Mouse (Mus musculus): ENCODE measurements around the gene B3glct. TPM values are rescaled to one million over a fixed set of nuclear protein-coding genes. Genes with fewer than 3 reads are reported as not detected.
A peak's percentile ranks its signal among the peaks of the same experiment; 100 is the strongest.

Gene B3glct
- polyA plus RNA-seq, 1 experiment from 2014 or later, result 15.3 TPM

DNA sequence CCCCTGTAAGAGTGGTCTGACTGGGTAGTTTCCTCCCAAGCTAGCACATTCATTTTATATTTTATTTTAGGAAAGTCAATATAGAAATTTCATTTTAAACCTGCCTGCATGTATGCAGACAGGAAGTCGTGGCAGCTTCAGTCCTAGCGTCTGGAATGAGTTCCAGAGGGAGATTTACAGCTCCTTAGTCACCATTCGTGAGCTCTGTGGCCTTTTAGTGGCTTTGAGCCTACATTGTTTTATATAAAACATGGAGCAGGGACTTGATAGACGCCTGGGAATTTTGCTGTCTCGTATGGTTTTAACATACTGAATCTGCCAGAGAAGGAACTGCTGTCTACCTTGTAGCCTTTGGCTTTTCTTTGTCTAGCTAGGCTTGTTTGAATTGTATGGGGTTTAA is 2.9 kb downstream of the B3glct start:
- WGBS, result 85% methylated on average over 5 of the region's 5 CpGs
- no peak overlapping the region for H3K4me3 ChIP-seq (ENCODE audit: low read depth, low read length)
- H3K4me2 ChIP-seq (replicated peaks; ENCODE audit: low read depth, low read length), result no peak overlapping the region
- peaks cover 8% of the 10 kb centered on the region for H3K4me1 ChIP-seq (replicated peaks; ENCODE audit: control insufficient read depth, insufficient read depth, low read length)
- no peaks in the 10 kb centered on the region for H3K27me3 ChIP-seq (ENCODE audit: control insufficient read depth, insufficient read depth, low read length)
- DNase-seq (ENCODE audit: low spot score) (no peak), ATAC-seq (ENCODE audit: low FRiP score) (no peak)
- no peak overlapping the region for H3K27ac ChIP-seq (ENCODE audit: low read depth, low read length)
- no peaks in the 10 kb centered on the region for H3K36me3 ChIP-seq (ENCODE audit: control insufficient read depth, insufficient read depth, low read length)
- H3K9me3 ChIP-seq (ENCODE audit: control insufficient read depth, low read length), result no peaks in the 10 kb centered on the region
- H3K9ac ChIP-seq (ENCODE audit: low read depth, low read length), result no peak overlapping the region

- Histone ChIP-seq H3K27me3 (ENCODE audit: control insufficient read depth, insufficient read depth, low read length) (no peaks in the 10 kb centered on the region), H3K9me3 (ENCODE audit: control insufficient read depth, low read length) (no peaks in the 10 kb centered on the region), H3K36me3 (ENCODE audit: control insufficient read depth, insufficient read depth, low read length) (no peaks in the 10 kb centered on the region), H3K4me3 (ENCODE audit: low read depth, low read length) (no peak overlapping the region), H3K4me1 (replicated peaks; ENCODE audit: control insufficient read depth, insufficient read depth, low read length) (no peaks in the 10 kb centered on the region), H3K4me2 (replicated peaks; ENCODE audit: low read depth, low read length) (no peak overlapping the region), H3K9ac (ENCODE audit: low read depth, low read length) (no peak overlapping the region), H3K27ac (ENCODE audit: low read depth, low read length) (no peak overlapping the region)
- WGBS, result 82% methylated on average over 5 of the region's 5 CpGs
- no peak for DNase-seq (ENCODE audit: low spot score)
- ATAC-seq (ENCODE audit: low FRiP score), result no peak
These were observed 11.8 kb downstream of the B3glct start for GRCm38 (mm10) chr5:149689860-149690259.

- Histone ChIP-seq H3K36me3 (ENCODE audit: control insufficient read depth, insufficient read depth, low read length) (no peaks in the 10 kb centered on the region), H3K27me3 (ENCODE audit: control insufficient read depth, insufficient read depth, low read length) (no peaks in the 10 kb centered on the region), H3K9me3 (ENCODE audit: control insufficient read depth, low read length) (no peaks in the 10 kb centered on the region), H3K4me2 (replicated peaks; ENCODE audit: low read depth, low read length) (no peak overlapping the region), H3K4me3 (ENCODE audit: low read depth, low read length) (no peak overlapping the region), H3K9ac (ENCODE audit: low read depth, low read length) (no peak overlapping the region), H3K27ac (ENCODE audit: low read depth, low read length) (no peak overlapping the region), H3K4me1 (replicated peaks; ENCODE audit: control insufficient read depth, insufficient read depth, low read length) (no peaks in the 10 kb centered on the region)
- DNase-seq (ENCODE audit: low spot score) (no peak), ATAC-seq (ENCODE audit: low FRiP score) (no peak)
- 78% methylated on average over 11 of the region's 11 CpGs for WGBS
These were observed 14.5 kb downstream of the B3glct start for GRCm38 (mm10) chr5:149692548-149692947.

DNA sequence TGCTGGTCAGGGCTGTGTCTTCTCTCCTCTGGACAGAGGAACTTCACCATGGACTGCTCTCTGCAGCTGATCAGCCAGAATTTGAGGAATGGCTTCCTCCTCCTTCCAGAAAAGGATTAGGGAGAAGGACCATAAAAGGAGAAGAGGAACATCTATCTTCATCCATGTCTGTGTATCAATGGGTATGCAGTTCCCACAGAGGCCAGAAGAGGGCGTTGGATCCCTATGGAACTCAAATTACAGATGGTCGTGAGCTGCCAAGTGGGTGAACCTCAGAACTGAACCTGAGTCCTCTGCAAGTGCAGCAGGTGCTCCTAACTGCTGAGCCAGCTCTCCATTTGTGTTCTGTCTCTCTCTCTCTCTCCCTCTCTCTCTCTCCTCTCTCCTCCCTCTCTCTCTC is 15.2 kb downstream of the B3glct start:
- Histone ChIP-seq H3K9ac (ENCODE audit: low read depth, low read length) (no peak overlapping the region), H3K27ac (ENCODE audit: low read depth, low read length) (no peak overlapping the region), H3K36me3 (ENCODE audit: control insufficient read depth, insufficient read depth, low read length) (no peaks in the 10 kb centered on the region), H3K4me2 (replicated peaks; ENCODE audit: low read depth, low read length) (no peak overlapping the region), H3K27me3 (ENCODE audit: control insufficient read depth, insufficient read depth, low read length) (no peaks in the 10 kb centered on the region), H3K4me3 (ENCODE audit: low read depth, low read length) (no peak overlapping the region), H3K9me3 (ENCODE audit: control insufficient read depth, low read length) (no peaks in the 10 kb centered on the region), H3K4me1 (replicated peaks; ENCODE audit: control insufficient read depth, insufficient read depth, low read length) (no peaks in the 10 kb centered on the region)
- WGBS, result 81% methylated on average over 2 of the region's 2 CpGs
- ATAC-seq (ENCODE audit: low FRiP score) (no peak), DNase-seq (ENCODE audit: low spot score) (no peak)

DNA sequence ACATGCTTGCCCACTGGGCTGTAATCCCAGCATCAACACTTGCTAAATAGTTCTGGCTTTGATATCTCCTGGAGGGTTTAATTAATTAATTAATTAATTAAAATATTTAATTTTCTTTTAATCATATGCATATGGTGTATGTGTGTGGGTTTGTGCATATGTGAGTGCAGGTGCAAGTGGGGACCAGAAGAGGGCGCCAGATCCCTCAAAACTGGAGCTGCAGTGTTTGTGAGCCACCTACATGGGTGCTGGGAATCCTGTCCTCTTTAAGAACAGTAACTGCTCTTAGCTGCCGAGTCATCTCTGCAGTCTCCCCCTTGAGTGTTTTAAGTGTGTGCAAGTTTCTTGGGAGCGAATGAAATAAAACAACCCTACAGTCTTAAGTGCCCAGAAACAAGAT is 15.9 kb downstream of the B3glct start:
- no peaks in the 10 kb centered on the region for H3K4me1 ChIP-seq (replicated peaks; ENCODE audit: control insufficient read depth, insufficient read depth, low read length)
- no peak overlapping the region for H3K27ac ChIP-seq (ENCODE audit: low read depth, low read length)
- no peak overlapping the region for H3K4me2 ChIP-seq (replicated peaks; ENCODE audit: low read depth, low read length)
- 83% methylated on average over 3 of the region's 3 CpGs for WGBS
- no peak overlapping the region for H3K9ac ChIP-seq (ENCODE audit: low read depth, low read length)
- H3K27me3 ChIP-seq (ENCODE audit: control insufficient read depth, insufficient read depth, low read length), result no peaks in the 10 kb centered on the region
- H3K36me3 ChIP-seq (ENCODE audit: control insufficient read depth, insufficient read depth, low read length), result no peaks in the 10 kb centered on the region
- H3K4me3 ChIP-seq (ENCODE audit: low read depth, low read length), result no peak overlapping the region
- DNase-seq (ENCODE audit: low spot score), result no peak
- H3K9me3 ChIP-seq (ENCODE audit: control insufficient read depth, low read length), result no peaks in the 10 kb centered on the region
- ATAC-seq (ENCODE audit: low FRiP score), result no peak

GRCm38 (mm10) chr5:149695077-149695750 is 17.2 kb downstream of the B3glct start:
- H3K27ac ChIP-seq (ENCODE audit: low read depth, low read length), result no peak overlapping the region
- H3K36me3 ChIP-seq (ENCODE audit: control insufficient read depth, insufficient read depth, low read length), result no peaks in the 10 kb centered on the region
- H3K9ac ChIP-seq (ENCODE audit: low read depth, low read length), result no peak overlapping the region
- 90% methylated on average over 18 of the region's 18 CpGs for WGBS
- DNase-seq (ENCODE audit: low spot score) (no peak), ATAC-seq (ENCODE audit: low FRiP score) (no peak)
- no peak overlapping the region for H3K4me2 ChIP-seq (replicated peaks; ENCODE audit: low read depth, low read length)
- H3K9me3 ChIP-seq (ENCODE audit: control insufficient read depth, low read length), result no peaks in the 10 kb centered on the region
- H3K4me3 ChIP-seq (ENCODE audit: low read depth, low read length), result no peak overlapping the region
- H3K4me1 ChIP-seq (replicated peaks; ENCODE audit: control insufficient read depth, insufficient read depth, low read length), result no peaks in the 10 kb centered on the region
- H3K27me3 ChIP-seq (ENCODE audit: control insufficient read depth, insufficient read depth, low read length), result no peaks in the 10 kb centered on the region

DNA sequence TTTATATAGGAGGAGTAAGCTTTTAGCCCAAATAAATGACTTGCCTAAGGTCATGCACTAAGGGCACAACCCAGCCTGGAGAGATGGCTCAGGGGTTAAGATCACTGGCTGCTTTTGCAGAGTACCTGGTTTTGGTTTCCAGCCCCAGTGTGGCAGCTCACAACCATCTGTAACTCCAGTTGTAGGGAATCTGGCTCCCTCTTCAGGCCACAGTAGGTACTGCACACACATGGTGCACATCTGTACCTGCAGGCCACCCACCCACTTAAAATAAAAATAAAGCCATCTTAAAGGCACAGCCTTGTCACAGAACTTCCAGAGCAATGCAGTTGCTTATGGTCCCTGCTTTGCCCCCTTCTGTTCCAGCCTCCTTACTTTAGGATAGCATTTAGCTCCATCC is 24.7 kb downstream of the B3glct start:
- H3K27ac ChIP-seq (ENCODE audit: low read depth, low read length), result no peak overlapping the region
- no peaks in the 10 kb centered on the region for H3K27me3 ChIP-seq (ENCODE audit: control insufficient read depth, insufficient read depth, low read length)
- no peaks in the 10 kb centered on the region for H3K4me1 ChIP-seq (replicated peaks; ENCODE audit: control insufficient read depth, insufficient read depth, low read length)
- no peak overlapping the region for H3K4me2 ChIP-seq (replicated peaks; ENCODE audit: low read depth, low read length)
- H3K9me3 ChIP-seq (ENCODE audit: control insufficient read depth, low read length), result no peaks in the 10 kb centered on the region
- H3K4me3 ChIP-seq (ENCODE audit: low read depth, low read length), result no peak overlapping the region
- H3K36me3 ChIP-seq (ENCODE audit: control insufficient read depth, insufficient read depth, low read length), result no peaks in the 10 kb centered on the region
- no peak overlapping the region for H3K9ac ChIP-seq (ENCODE audit: low read depth, low read length)
- ATAC-seq (ENCODE audit: low FRiP score) (no peak), DNase-seq (ENCODE audit: low spot score) (no peak)

- H3K27ac ChIP-seq (ENCODE audit: low read depth, low read length), result no peak overlapping the region
- DNase-seq (ENCODE audit: low spot score) (no peak), ATAC-seq (ENCODE audit: low FRiP score) (no peak)
- no peak overlapping the region for H3K4me3 ChIP-seq (ENCODE audit: low read depth, low read length)
- H3K9ac ChIP-seq (ENCODE audit: low read depth, low read length), result no peak overlapping the region
- no peak overlapping the region for H3K4me2 ChIP-seq (replicated peaks; ENCODE audit: low read depth, low read length)
- H3K9me3 ChIP-seq (ENCODE audit: control insufficient read depth, low read length), result no peaks in the 10 kb centered on the region
- no peaks in the 10 kb centered on the region for H3K36me3 ChIP-seq (ENCODE audit: control insufficient read depth, insufficient read depth, low read length)
- WGBS, result 96% methylated on average over 4 of the region's 4 CpGs
- no peaks in the 10 kb centered on the region for H3K27me3 ChIP-seq (ENCODE audit: control insufficient read depth, insufficient read depth, low read length)
- no peaks in the 10 kb centered on the region for H3K4me1 ChIP-seq (replicated peaks; ENCODE audit: control insufficient read depth, insufficient read depth, low read length)
These were observed 33.5 kb downstream of the B3glct start for GRCm38 (mm10) chr5:149711545-149711944.

GRCm38 (mm10) chr5:149713170-149713774 is 35.2 kb downstream of the B3glct start:
- Histone ChIP-seq H3K27me3 (ENCODE audit: control insufficient read depth, insufficient read depth, low read length) (no peaks in the 10 kb centered on the region), H3K9ac (ENCODE audit: low read depth, low read length) (no peak overlapping the region), H3K27ac (ENCODE audit: low read depth, low read length) (no peak overlapping the region), H3K9me3 (ENCODE audit: control insufficient read depth, low read length) (no peaks in the 10 kb centered on the region), H3K36me3 (ENCODE audit: control insufficient read depth, insufficient read depth, low read length) (no peaks in the 10 kb centered on the region), H3K4me2 (replicated peaks; ENCODE audit: low read depth, low read length) (no peak overlapping the region), H3K4me1 (replicated peaks; ENCODE audit: control insufficient read depth, insufficient read depth, low read length) (no peaks in the 10 kb centered on the region), H3K4me3 (ENCODE audit: low read depth, low read length) (no peak overlapping the region)
- WGBS, result 52% methylated on average over 11 of the region's 11 CpGs
- DNase-seq (ENCODE audit: low spot score) (peak; percentile 82), ATAC-seq (ENCODE audit: low FRiP score) (peak; percentile 70; the same call in 1 of the 2 replicates)
